Mouse (Mus musculus) midbrain, embryonic 15.5 days (tissue): ENCODE data around the gene Ppbp. TPM values are rescaled to one million over a fixed set of nuclear protein-coding genes. Genes with fewer than 3 reads are reported as not detected.
"Not testable (repeated sequence)": the region's sequence is repeated elsewhere in the genome, so short reads cannot be mapped to it uniquely, and the experiment has no call there.

Source experiments
- ATAC-seq: fragments of 200-750 bp; cut with Nextera tagmentation; replicated peaks from 2 replicates; pipeline ENCODE4 v1.8.0; 2017; ENCODE audit warnings: moderate TSS enrichment
- H3K27ac ChIP-seq: fragments of 300-500 bp; sonication (generic); 2 replicates; pipeline ENCODE4 v1.5.1; 2015; ENCODE audit warnings: mild to moderate bottlenecking, inconsistent platforms
- H3K27me3 ChIP-seq: fragments of 300-500 bp; sonication (generic); replicated peaks from 2 replicates; pipeline ENCODE4 v1.6.1; 2015; ENCODE audit warnings: inconsistent platforms
- H3K36me3 ChIP-seq: fragments of 300-500 bp; sonication (generic); replicated peaks from 2 replicates; pipeline ENCODE4 v1.6.1; 2015; ENCODE audit warnings: inconsistent platforms
- H3K4me1 ChIP-seq: fragments of 300-500 bp; sonication (generic); 2 replicates; pipeline ENCODE4 v1.6.1; 2015; ENCODE audit warnings: inconsistent platforms
- H3K4me2 ChIP-seq: fragments of 300-500 bp; sonication (generic); 2 replicates; pipeline ENCODE4 v1.6.1; 2015; ENCODE audit warnings: inconsistent platforms, mild to moderate bottlenecking, moderate library complexity
- H3K4me3 ChIP-seq: fragments of 300-500 bp; sonication (generic); 2 replicates; pipeline ENCODE4 v1.5.1; 2015; ENCODE audit warnings: mild to moderate bottlenecking, inconsistent platforms
- H3K9ac ChIP-seq: fragments of 300-500 bp; sonication (generic); 2 replicates; pipeline ENCODE4 v1.6.1; 2015; ENCODE audit warnings: mild to moderate bottlenecking, inconsistent platforms
- H3K9me3 ChIP-seq: fragments of 300-500 bp; sonication (generic); 2 replicates; pipeline ENCODE4 v1.6.1; 2016; ENCODE audit warnings: inconsistent platforms
- WGBS: fragments of 180-500 bp; shearing (Covaris S2); methylation state at CpG from one replicate; pipeline ENCODE4 v1.1.7; 2015; ENCODE audit warnings: mixed read lengths; 5-methylcytosine and 5-hydroxymethylcytosine counted together
- microRNA-seq: library from miRNA; unstranded; fragments of <30 nt; microRNA quantifications from one replicate; pipeline ENCODE4, GENCODE M21; 2016
- polyA plus RNA-seq: library from polyadenylated mRNA; unstranded; fragments of >200 nt; fragmentation: Nextera tagmentation; extraction: Ambion mirVana; gene quantifications from 2 replicates; pipeline ENCODE4 v1.2.1, GENCODE M21; 2015

The Ppbp gene
- polyA plus RNA-seq, 1 experiment from 2014 or later, result 1.7 TPM

- Histone ChIP-seq H3K36me3 (no peaks in the 10 kb centered on the region), H3K27ac (no peak within 1 kb of the TSS), H3K9me3 (no peaks in the 10 kb centered on the region), H3K4me1 (no peaks in the 10 kb centered on the region), H3K4me3 (no peak within 1 kb of the TSS), H3K4me2 (no peak within 1 kb of the TSS), H3K27me3 (no peaks in the 10 kb centered on the region), H3K9ac (no peak within 1 kb of the TSS)
- ATAC-seq, result no peak
- 68% methylated on average over 5 of the region's 5 CpGs for WGBS
Observed at GRCm38 (mm10) chr5:90794195-90794625, 25.9 kb downstream of the Ppbp start, which contains the start of gene Cxcl15. Gene Cxcl15 (plus strand): TSS chr5:90794534.

GRCm38 (mm10) chr5:90795392-90795791, 27.1 kb downstream of the Ppbp start:
- H3K4me2 ChIP-seq, H3K36me3 ChIP-seq, H3K4me3 ChIP-seq, H3K27ac ChIP-seq, H3K27me3 ChIP-seq, ATAC-seq, H3K4me1 ChIP-seq, H3K9ac ChIP-seq, H3K9me3 ChIP-seq: not testable (repeated sequence)
- 85% methylated on average over 2 of the region's 2 CpGs for WGBS

GRCm38 (mm10) chr5:90804574-90804973, 36.3 kb downstream of the Ppbp start:
- H3K27me3 ChIP-seq, result no peaks in the 10 kb centered on the region
- H3K9me3 ChIP-seq, result no peaks in the 10 kb centered on the region
- H3K4me2 ChIP-seq, result no peak overlapping the region
- no peaks in the 10 kb centered on the region for H3K36me3 ChIP-seq
- H3K27ac ChIP-seq, result no peak overlapping the region
- H3K9ac ChIP-seq, result no peak overlapping the region
- no peak for ATAC-seq
- no peaks in the 10 kb centered on the region for H3K4me1 ChIP-seq
- no peak overlapping the region for H3K4me3 ChIP-seq

- Histone ChIP-seq H3K9me3 (no peaks in the 10 kb centered on the region), H3K4me2 (no peak overlapping the region), H3K4me1 (no peaks in the 10 kb centered on the region), H3K4me3 (no peak overlapping the region), H3K9ac (no peak overlapping the region), H3K36me3 (no peaks in the 10 kb centered on the region), H3K27me3 (no peaks in the 10 kb centered on the region), H3K27ac (no peak overlapping the region)
- no peak for ATAC-seq
Observed at GRCm38 (mm10) chr5:90806050-90806449, 37.7 kb downstream of the Ppbp start.

- no peak for ATAC-seq
- Histone ChIP-seq H3K4me2 (no peak overlapping the region), H3K4me1 (no peaks in the 10 kb centered on the region), H3K36me3 (no peaks in the 10 kb centered on the region), H3K9ac (no peak overlapping the region), H3K27ac (no peak overlapping the region), H3K27me3 (no peaks in the 10 kb centered on the region), H3K4me3 (no peak overlapping the region), H3K9me3 (no peaks in the 10 kb centered on the region)
- 88% methylated on average over 3 of the region's 3 CpGs for WGBS
Observed at GRCm38 (mm10) chr5:90807176-90807950, 39.0 kb downstream of the Ppbp start.

Small RNAs within 50 kb of the gene (microRNA-seq; reads per million reads assigned to microRNA genes)
- not detected for gene Gm24322

Other genes with a start within 250 kb of the Ppbp start
- not detected in 2 replicates for gene Afm, start 249.6 kb upstream of the Ppbp start, polyA plus RNA-seq
- gene 5830473C10Rik, start 207.4 kb upstream of the Ppbp start, polyA plus RNA-seq, result 0.09 and 0.13 TPM in 2 replicates
- 1.4 and 1.8 TPM in 2 replicates for gene Rassf6, start 127.9 kb upstream of the Ppbp start, polyA plus RNA-seq
- gene Cxcl5, start 9.2 kb upstream of the Ppbp start, polyA plus RNA-seq, result 0.19 and 0.28 TPM in 2 replicates
- 50.3 and 58.3 TPM in 2 replicates for gene Pf4, start 3.9 kb downstream of the Ppbp start, polyA plus RNA-seq
- gene Cxcl3, start 17.6 kb downstream of the Ppbp start, polyA plus RNA-seq, result 0.34 TPM in 1 of 2 replicates, not detected in the other
- not detected in 2 replicates for gene Cxcl15, start 26.0 kb downstream of the Ppbp start, polyA plus RNA-seq
- 0.22 and 0.31 TPM in 2 replicates for gene Cxcl1, start 122.7 kb downstream of the Ppbp start, polyA plus RNA-seq
- not detected in 2 replicates for gene Cxcl2, start 135.4 kb downstream of the Ppbp start, polyA plus RNA-seq
- 59.7 and 65.4 TPM in 2 replicates for gene Mthfd2l, start 162.6 kb downstream of the Ppbp start, polyA plus RNA-seq